Mouse (Mus musculus): ENCODE results near the gene Igbp1b.

- TF ChIP-seq MYOD1 (IDR thresholded peaks at IDR 0.05; ENCODE audit: control insufficient read depth, insufficient read length, low read depth) (no peak), CTCF (IDR thresholded peaks at IDR 0.05; ENCODE audit: control insufficient read depth, insufficient read depth, insufficient read length) (no peak), MYOG (IDR thresholded peaks at IDR 0.05; ENCODE audit: control insufficient read depth, extremely low read depth, insufficient read length) (no peak)
Measured at GRCm38 (mm10) chr6:138618396-138618795, 39.9 kb downstream of the Igbp1b start.
